Mouse (Mus musculus) myocyte (in vitro differentiated cells): ENCODE data around the gene Spop.

Experiments
- CEBPB ChIP-seq: IDR thresholded peaks from 2 replicates; pipeline ENCODE4 v1.6.1; 2011; ENCODE audit warnings: mild to moderate bottlenecking, moderate library complexity; ENCODE audit not compliant: poor library complexity, insufficient read depth, severe bottlenecking
- E2F4 ChIP-seq: IDR thresholded peaks from one replicate; pipeline ENCODE4 v1.6.1; 2011; ENCODE audit warnings: mild to moderate bottlenecking, control low read depth, moderate library complexity; ENCODE audit not compliant: insufficient read depth
- MAX ChIP-seq: IDR thresholded peaks from one replicate; pipeline ENCODE4 v1.6.1; 2011; ENCODE audit warnings: low read depth, mild to moderate bottlenecking, control low read depth
- MYOD1 ChIP-seq, 3 experiments: IDR thresholded peaks; one replicate each; pipeline ENCODE4 v1.6.1; 2011; ENCODE audit warnings: control low read depth in 2 of 3, low read depth in 2 of 3, mild to moderate bottlenecking in 2 of 3, moderate library complexity in 1 of 3; ENCODE audit not compliant: insufficient read length in 2 of 3, control insufficient read depth in 1 of 3
- MYOG ChIP-seq, 3 experiments: IDR thresholded peaks; one replicate each; pipeline ENCODE4 v1.6.1; 2011; ENCODE audit warnings: control low read depth in 2 of 3, low read depth in 2 of 3, mild to moderate bottlenecking in 2 of 3; ENCODE audit not compliant: insufficient read length in 2 of 3, control insufficient read depth in 1 of 3, insufficient read depth in 1 of 3
- POLR2A ChIP-seq: IDR thresholded peaks from one replicate; pipeline ENCODE4 v1.6.1; 2011; ENCODE audit warnings: low read depth, mild to moderate bottlenecking, control low read depth, moderate library complexity; ENCODE audit not compliant: insufficient read length
- POLR2AphosphoS2 ChIP-seq: IDR thresholded peaks from one replicate; pipeline ENCODE4 v1.6.1; 2011; ENCODE audit warnings: low read depth, control low read depth; ENCODE audit not compliant: insufficient read length
- REST ChIP-seq: IDR thresholded peaks from one replicate; pipeline ENCODE4 v1.6.1; 2011; ENCODE audit warnings: mild to moderate bottlenecking, control low read depth, moderate library complexity; ENCODE audit not compliant: insufficient read depth, insufficient read length
- TCF12 ChIP-seq: IDR thresholded peaks from one replicate; pipeline ENCODE4 v1.6.1; 2011; ENCODE audit warnings: mild to moderate bottlenecking, control low read depth; ENCODE audit not compliant: poor library complexity, insufficient read depth, severe bottlenecking
- TCF3 ChIP-seq: IDR thresholded peaks from one replicate; pipeline ENCODE4 v1.6.1; 2011; ENCODE audit warnings: low read depth, control low read depth; ENCODE audit not compliant: insufficient read length
- USF1 ChIP-seq: IDR thresholded peaks from one replicate; pipeline ENCODE4 v1.6.1; 2011; ENCODE audit warnings: low read depth, mild to moderate bottlenecking, control low read depth, moderate library complexity

GRCm38 (mm10) chr11:95378926-95379325, 35.0 kb upstream of the Spop start:
- TF ChIP-seq MYOD1 (IDR thresholded peaks at IDR 0.05; ENCODE audit: control insufficient read depth in 1 of 3, insufficient read length in 2 of 3, low read depth in 2 of 3) (no peak), REST (no peak), POLR2A (no peak), MYOG (IDR thresholded peaks at IDR 0.05; ENCODE audit: control insufficient read depth in 1 of 3, insufficient read depth in 1 of 3, insufficient read length in 2 of 3, low read depth in 2 of 3) (no peak), POLR2AphosphoS2 (no peak), CEBPB (no peak), USF1 (no peak), E2F4 (no peak), TCF12 (no peak), TCF3 (no peak), MAX (no peak)
